Mouse (Mus musculus) midbrain, embryonic 12.5 days (tissue): ENCODE data around the gene Limd1. TPM values are rescaled to one million over a fixed set of nuclear protein-coding genes. Genes with fewer than 3 reads are reported as not detected.
"Not testable (repeated sequence)": the region's sequence is repeated elsewhere in the genome, so short reads cannot be mapped to it uniquely, and the experiment has no call there.

Experiments
- ATAC-seq: fragments of 200-750 bp; cut with Nextera tagmentation; 2 replicates; pipeline ENCODE4 v1.8.0; 2017; ENCODE audit warnings: low read depth, moderate TSS enrichment, moderate library complexity; ENCODE audit not compliant: low FRiP score
- H3K27ac ChIP-seq: fragments of 300-500 bp; sonication (generic); replicated peaks from 2 replicates; pipeline ENCODE4 v1.5.1; 2016; ENCODE audit warnings: mild to moderate bottlenecking
- H3K27me3 ChIP-seq: fragments of 300-500 bp; sonication (generic); 2 replicates; pipeline ENCODE4 v1.6.1; 2016; ENCODE audit warnings: mild to moderate bottlenecking
- H3K36me3 ChIP-seq: fragments of 300-500 bp; sonication (generic); 2 replicates; pipeline ENCODE4 v1.6.1; 2016
- H3K4me1 ChIP-seq: fragments of 300-500 bp; sonication (generic); 2 replicates; pipeline ENCODE4 v1.6.1; 2016
- H3K4me2 ChIP-seq: fragments of 300-500 bp; sonication (generic); replicated peaks from 2 replicates; pipeline ENCODE4 v1.6.1; 2016; ENCODE audit warnings: mild to moderate bottlenecking, moderate library complexity
- H3K4me3 ChIP-seq: fragments of 300-500 bp; sonication (generic); 2 replicates; pipeline ENCODE4 v1.5.1; 2016; ENCODE audit warnings: mild to moderate bottlenecking
- H3K9ac ChIP-seq: fragments of 300-500 bp; sonication (generic); replicated peaks from 2 replicates; pipeline ENCODE4 v1.6.1; 2016; ENCODE audit warnings: mild to moderate bottlenecking, moderate library complexity
- H3K9me3 ChIP-seq: fragments of 300-500 bp; sonication (generic); 2 replicates; pipeline ENCODE4 v1.6.1; 2016; ENCODE audit warnings: mild to moderate bottlenecking
- WGBS: fragments of 180-500 bp; shearing (Covaris S2); methylation state at CpG from one replicate; pipeline ENCODE4 v1.1.7; 2016; 5-methylcytosine and 5-hydroxymethylcytosine counted together
- polyA plus RNA-seq: library from polyadenylated mRNA; unstranded; fragments of >200 nt; fragmentation: Nextera tagmentation; extraction: Ambion mirVana; gene quantifications from 2 replicates; pipeline ENCODE4 v1.2.1, GENCODE M21; 2016

The Limd1 gene
- polyA plus RNA-seq = 40.9 and 45.3 TPM in 2 replicates

DNA sequence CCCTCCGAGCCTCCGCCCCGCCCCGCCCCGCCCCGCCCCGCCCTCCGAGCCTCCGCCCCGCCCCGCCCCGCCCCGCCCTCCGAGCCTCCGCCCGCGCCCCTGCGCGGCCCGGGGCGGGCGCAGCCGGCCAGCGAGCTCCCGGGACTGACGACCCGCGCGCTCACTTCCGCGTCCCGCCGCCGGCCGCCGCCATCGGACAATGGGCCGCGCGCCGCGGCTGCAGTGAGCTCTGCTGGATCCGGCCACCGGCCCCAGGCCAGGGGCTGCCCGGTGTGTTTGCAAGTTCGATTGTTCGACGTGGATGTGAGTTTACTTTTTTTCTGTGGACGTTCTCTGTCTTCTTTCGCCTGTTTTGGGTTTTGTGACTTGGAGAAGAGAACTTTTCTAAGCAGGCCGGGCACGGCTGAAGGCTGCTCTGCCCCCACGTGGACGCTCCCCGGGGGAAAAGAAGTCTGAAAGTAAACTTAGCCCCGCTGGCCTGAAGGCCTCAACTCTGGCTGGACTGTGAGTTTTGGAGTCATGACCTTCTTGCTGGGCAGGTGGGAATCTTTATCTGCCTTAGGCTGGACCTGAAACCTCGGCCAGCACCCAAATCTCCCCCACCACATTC, at the start of gene Limd1:
Gene Limd1 (plus strand): TSS at position 121 of the 610 bp plus-strand sequence.
- ATAC-seq = peak; percentile 89
- WGBS = under 1% methylated on average over 47 of the region's 57 CpGs

DNA sequence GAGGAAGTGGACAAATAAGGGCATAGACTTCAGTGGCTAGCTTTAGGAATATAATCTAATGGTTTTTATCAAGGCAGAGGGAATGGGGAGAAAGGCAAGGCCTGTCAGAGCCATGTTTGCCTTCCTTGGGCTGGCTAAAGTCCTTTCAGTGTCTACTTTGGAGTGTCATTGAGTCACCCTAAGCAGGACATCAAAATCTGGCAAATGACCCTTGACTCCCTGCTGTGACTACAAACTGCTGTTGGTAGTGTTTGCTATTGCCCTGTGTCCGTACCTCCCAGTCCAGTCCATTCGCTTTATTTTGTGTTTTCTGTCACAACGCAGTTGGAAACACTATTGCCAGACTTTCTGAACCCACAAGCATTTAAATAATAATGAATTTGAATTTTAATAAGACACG, 48.6 kb upstream of the Limd1 start:
- H3K9ac ChIP-seq = no peak overlapping the region
- WGBS = 86% methylated on average over 4 of the region's 4 CpGs
- peaks cover 13% of the 10 kb centered on the region; the same call in 1 of the 2 replicates for H3K36me3 ChIP-seq
- no peak overlapping the region for H3K4me2 ChIP-seq
- no peaks in the 10 kb centered on the region for H3K27me3 ChIP-seq
- no peak overlapping the region for H3K27ac ChIP-seq
- no peak overlapping the region for H3K4me3 ChIP-seq
- no peak for ATAC-seq
- H3K4me1 ChIP-seq = no peaks in the 10 kb centered on the region
- H3K9me3 ChIP-seq = no peaks in the 10 kb centered on the region

More for the DNA sequence above, at the start of gene Limd1:
- Histone ChIP-seq H3K27me3 (no peaks in the 10 kb centered on the region), H3K36me3 (peaks cover 10% of the 10 kb centered on the region; the same call in 1 of the 2 replicates), H3K4me3 (peak within 1 kb of the TSS; percentile 68), H3K9ac (peak within 1 kb of the TSS; percentile 71), H3K27ac (peak within 1 kb of the TSS; percentile 75), H3K9me3 (no peaks in the 10 kb centered on the region), H3K4me2 (peak within 1 kb of the TSS; percentile 70), H3K4me1 (peaks cover 48% of the 10 kb centered on the region)

DNA sequence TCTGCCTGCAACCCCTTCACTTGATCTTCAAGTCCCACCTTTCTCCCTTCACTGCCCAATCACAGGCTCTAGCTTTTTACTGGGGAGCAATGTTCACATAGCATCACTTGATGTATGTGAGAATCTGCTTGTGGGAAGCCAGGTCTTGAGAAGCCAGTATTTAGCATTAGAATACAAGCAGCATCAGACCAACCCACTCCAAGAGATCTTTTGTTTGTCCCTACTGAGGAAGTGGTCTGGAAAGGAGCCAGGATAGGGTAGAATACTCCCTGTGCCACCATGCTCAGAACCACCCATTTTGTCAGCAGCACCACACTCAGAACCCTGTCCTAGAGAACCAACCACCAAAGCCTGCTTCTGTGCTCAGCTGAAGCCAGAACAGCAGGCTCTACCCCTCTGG, 47.5 kb upstream of the Limd1 start:
- Histone ChIP-seq H3K27ac (no peak overlapping the region), H3K27me3 (no peaks in the 10 kb centered on the region), H3K4me1 (no peaks in the 10 kb centered on the region), H3K9ac (no peak overlapping the region), H3K9me3 (no peaks in the 10 kb centered on the region), H3K4me3 (no peak overlapping the region), H3K36me3 (peaks cover 14% of the 10 kb centered on the region), H3K4me2 (no peak overlapping the region)
- no peak for ATAC-seq

DNA sequence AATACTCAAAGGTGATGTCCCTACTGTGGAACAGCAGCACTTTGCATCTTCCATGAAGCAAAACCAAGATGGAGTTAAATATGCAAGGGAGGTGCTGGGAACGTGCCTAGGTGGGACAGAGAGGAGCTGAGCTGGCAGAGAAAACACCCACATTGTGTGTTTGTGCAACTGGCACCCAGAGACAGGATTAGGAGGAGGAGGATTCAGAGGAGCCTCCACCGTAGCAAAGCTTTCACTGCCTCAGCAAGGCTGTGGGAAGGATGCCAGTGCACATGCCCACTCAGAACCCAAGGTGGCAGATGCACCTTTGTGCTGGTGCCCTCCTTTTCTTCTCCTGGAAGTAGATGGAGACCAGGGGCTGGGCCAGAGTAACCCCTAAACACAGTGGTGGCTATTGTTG, 40.3 kb upstream of the Limd1 start:
- no peaks in the 10 kb centered on the region for H3K4me1 ChIP-seq
- 87% methylated on average over 2 of the region's 2 CpGs for WGBS
- H3K9me3 ChIP-seq = no peaks in the 10 kb centered on the region
- H3K9ac ChIP-seq = no peak overlapping the region; the same call in 1 of the 2 replicates
- H3K27me3 ChIP-seq = no peaks in the 10 kb centered on the region
- ATAC-seq = no peak
- peaks cover 17% of the 10 kb centered on the region for H3K36me3 ChIP-seq
- H3K4me3 ChIP-seq = no peak overlapping the region
- H3K4me2 ChIP-seq = no peak overlapping the region
- H3K27ac ChIP-seq = no peak overlapping the region

DNA sequence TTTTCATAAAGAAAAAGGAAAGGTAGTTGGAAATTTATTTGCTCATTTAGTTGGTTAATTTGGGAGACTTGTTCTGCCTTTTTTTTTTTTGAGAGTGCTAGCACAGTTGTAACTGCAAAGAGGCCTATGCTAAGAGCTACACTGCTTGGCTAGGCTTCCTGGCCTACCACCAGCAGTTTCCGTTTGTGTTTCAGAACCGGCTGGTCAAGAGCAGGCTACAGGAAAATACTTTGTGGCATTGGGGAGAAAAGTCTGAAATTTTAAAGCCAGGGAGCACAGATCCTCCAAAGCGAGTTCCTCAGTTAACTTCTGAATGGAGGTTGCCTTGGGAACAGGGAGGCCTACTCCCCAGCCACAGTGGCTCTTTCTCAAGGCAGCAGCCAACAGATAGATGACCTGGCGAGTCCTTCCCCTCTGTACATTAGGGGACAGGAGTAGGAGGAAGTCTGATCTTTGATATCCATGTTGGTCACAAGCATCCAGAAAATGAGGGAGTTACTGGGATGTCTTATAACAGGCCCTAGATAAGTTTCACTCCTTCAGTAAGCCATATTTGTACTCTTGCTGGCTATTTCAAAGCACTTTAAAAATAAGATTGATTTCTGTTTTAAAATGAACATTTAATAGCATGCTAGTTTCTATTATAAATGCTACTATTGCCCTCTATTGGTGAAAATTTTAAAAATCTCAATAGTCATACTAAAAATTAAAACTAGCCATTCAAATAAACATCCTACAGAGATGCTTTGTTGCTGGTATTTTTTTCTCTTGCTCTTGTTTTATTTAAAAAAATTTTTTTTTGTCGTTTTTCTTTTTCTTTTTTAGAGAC, 38.1 kb upstream of the Limd1 start:
- H3K27ac ChIP-seq = peak overlapping the region; percentile 15; the same call in 1 of the 2 replicates
- H3K9ac ChIP-seq = no peak overlapping the region
- H3K4me2 ChIP-seq = no peak overlapping the region
- H3K4me1 ChIP-seq = no peaks in the 10 kb centered on the region
- H3K9me3 ChIP-seq = no peaks in the 10 kb centered on the region
- no peaks in the 10 kb centered on the region for H3K27me3 ChIP-seq
- H3K36me3 ChIP-seq = peaks cover 16% of the 10 kb centered on the region
- ATAC-seq = no peak
- no peak overlapping the region for H3K4me3 ChIP-seq
- 36% methylated on average over 5 of the region's 5 CpGs for WGBS

DNA sequence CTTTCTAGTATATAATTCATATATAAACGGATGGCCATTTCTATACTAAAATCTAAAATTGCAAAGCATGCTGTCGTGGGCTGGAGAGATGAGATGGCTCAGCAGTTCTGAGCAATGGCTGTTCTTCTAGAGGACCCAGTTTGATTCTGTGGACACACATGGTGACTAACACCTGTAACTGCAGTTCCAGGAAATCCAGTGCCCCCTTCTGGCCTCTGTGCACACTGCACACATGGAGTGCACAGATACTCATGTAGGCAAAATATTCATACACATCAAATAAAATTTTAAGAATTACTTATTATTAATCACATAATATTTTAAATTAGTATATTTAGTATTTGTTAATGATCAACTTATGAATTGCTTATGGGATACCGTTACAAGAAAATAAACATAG, 31.4 kb upstream of the Limd1 start:
- not testable (repeated sequence) for H3K36me3 ChIP-seq, H3K4me2 ChIP-seq, ATAC-seq, H3K9ac ChIP-seq, H3K27ac ChIP-seq, H3K9me3 ChIP-seq, H3K4me3 ChIP-seq, H3K27me3 ChIP-seq, H3K4me1 ChIP-seq
- 90% methylated on average over 3 of the region's 3 CpGs for WGBS

DNA sequence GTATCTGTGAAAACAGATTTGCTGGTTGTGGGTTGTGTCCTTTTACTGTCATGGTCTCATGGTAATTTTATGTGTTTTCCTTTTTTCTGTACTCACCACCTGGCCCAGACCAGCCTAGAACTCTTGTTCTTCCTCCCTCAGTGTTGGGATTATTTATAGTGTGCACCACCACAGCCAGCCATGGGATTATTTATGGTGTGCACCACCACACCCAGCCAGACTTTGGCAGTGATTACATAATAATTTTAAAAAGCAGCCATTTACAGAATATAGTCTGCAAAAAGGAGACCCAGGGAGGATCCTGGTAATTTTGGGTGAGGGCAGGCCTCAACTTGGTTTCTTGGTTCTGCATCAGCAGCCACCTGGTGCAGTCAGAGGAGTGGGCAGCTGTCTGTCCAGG, 29.9 kb upstream of the Limd1 start:
- Histone ChIP-seq H3K4me2 (no peak overlapping the region), H3K4me1 (no peaks in the 10 kb centered on the region), H3K9me3 (no peaks in the 10 kb centered on the region), H3K9ac (no peak overlapping the region), H3K36me3 (peaks cover 11% of the 10 kb centered on the region), H3K27me3 (no peaks in the 10 kb centered on the region), H3K27ac (no peak overlapping the region), H3K4me3 (no peak overlapping the region)
- no peak for ATAC-seq

DNA sequence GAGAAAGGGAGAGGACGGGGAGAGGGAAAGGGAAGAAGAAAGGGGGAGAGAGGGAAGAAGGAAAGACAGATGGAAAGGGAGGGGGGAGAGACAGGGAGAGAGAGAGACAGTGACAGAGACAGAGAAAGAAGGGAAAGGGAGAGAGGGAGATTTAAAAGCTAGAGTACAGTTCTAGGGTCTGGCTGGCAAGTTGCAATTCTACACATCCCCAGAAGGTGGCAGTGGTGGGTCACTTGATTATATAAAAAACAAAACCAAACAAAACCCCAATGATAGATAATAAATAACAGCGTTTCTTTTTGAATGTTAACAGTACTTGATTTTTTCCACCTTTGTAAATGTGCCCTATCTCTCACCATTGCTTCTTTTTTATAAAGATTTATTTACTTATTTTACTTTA, 28.3 kb upstream of the Limd1 start:
- H3K27ac ChIP-seq = no peak overlapping the region
- WGBS = 42% methylated on average over 2 of the region's 2 CpGs
- H3K4me2 ChIP-seq = no peak overlapping the region
- H3K9me3 ChIP-seq = no peaks in the 10 kb centered on the region
- no peak overlapping the region for H3K9ac ChIP-seq
- H3K4me1 ChIP-seq = no peaks in the 10 kb centered on the region
- no peak for ATAC-seq
- no peaks in the 10 kb centered on the region for H3K27me3 ChIP-seq
- peaks cover 18% of the 10 kb centered on the region for H3K36me3 ChIP-seq
- H3K4me3 ChIP-seq = no peak overlapping the region

DNA sequence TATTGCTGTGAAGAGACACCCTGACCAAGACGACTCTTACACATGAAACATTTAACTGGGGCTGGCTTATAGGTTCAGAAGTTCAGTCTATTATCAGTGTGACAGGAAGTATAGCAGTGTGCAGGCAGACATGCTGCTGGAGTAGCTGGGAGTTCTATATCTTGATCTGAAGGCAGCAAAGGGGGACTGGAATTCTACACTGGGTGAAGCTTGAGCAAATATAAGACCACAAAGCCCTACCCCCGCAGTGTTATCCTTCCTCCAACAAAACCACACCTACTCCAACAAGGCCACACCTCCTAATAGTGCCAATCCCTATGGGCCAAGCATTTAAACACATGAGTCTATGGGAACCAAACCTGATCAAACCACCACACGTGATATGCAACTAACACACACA, 26.7 kb upstream of the Limd1 start:
- no peak overlapping the region for H3K4me3 ChIP-seq
- WGBS = 78% methylated on average over 3 of the region's 3 CpGs

DNA sequence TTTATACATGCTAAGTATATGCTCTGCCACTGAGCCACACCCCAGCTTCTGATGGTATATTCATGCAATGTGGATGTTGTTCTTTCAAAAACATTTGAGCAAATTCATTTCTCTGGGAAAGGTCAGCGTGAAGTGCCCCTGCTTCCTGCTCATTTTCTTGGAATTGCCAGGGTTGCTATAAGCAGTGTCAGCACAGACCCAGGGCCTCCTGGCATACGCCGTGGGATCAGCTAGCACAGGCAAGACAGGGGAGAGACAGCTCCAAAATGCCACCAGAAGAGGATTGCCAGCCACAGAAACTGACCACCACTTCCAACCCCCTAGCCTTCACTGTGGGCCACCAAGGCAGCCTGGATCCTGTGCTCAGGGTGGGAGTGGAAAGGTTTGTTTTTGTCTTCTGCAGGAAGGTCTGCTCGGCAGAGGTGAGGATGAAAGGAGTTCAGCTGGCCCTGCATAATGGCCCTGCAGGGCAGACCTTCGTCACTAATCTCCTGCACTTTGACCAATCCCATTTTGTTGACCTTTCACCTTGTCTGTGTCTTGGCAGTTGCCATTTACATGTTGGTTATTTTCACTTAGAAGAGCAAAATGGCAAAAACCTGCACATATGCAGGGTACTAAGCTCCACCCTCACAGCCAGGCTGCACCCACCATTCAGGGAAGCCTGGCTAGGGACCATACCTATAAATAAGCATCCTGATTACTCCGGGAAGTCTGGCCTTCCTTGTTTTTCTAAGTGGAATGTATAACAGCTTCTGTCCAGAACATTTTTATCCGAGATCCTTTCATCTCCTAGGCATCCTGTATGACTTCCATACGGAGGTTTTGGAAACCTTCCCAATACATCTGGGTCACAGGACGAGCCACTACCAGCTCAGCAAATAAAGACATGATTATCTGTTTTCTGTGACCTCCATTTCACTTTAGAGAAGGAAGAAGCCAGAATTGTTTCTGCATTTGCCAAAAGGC, 21.6 kb upstream of the Limd1 start:
- H3K27ac ChIP-seq = no peak overlapping the region
- H3K4me2 ChIP-seq = no peak overlapping the region
- H3K9ac ChIP-seq = no peak overlapping the region
- no peaks in the 10 kb centered on the region for H3K27me3 ChIP-seq
- no peaks in the 10 kb centered on the region for H3K4me1 ChIP-seq
- no peaks in the 10 kb centered on the region; the same call in 1 of the 2 replicates for H3K9me3 ChIP-seq
- no peak overlapping the region for H3K4me3 ChIP-seq
- peaks cover 23% of the 10 kb centered on the region for H3K36me3 ChIP-seq
- no peak for ATAC-seq
- WGBS = 59% methylated on average over 9 of the region's 9 CpGs

More for the DNA sequence above, 26.7 kb upstream of the Limd1 start:
- Histone ChIP-seq H3K27ac (no peak overlapping the region), H3K4me1 (no peaks in the 10 kb centered on the region), H3K9me3 (no peaks in the 10 kb centered on the region), H3K9ac (no peak overlapping the region), H3K4me2 (no peak overlapping the region), H3K36me3 (peaks cover 23% of the 10 kb centered on the region), H3K27me3 (no peaks in the 10 kb centered on the region)
- no peak for ATAC-seq

DNA sequence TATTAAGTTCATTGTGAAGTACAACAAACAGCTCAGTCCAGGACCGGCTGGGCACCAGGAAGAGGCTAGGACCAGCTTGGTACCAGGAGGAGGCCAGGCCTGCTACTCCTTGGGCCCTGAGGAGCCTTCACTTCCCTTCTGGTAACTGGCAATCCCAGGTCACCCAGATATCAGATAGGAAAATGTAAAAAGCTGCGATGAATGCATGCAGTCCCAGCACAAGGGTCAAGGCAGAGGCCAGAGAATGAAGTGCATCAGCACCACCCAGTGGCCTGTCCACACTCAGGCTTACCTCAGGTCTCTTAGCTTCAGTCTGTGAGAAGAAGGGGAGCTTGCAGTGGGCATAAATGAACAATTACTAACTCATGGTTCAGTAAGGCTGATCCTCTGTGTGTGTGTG, 20.9 kb upstream of the Limd1 start:
- Histone ChIP-seq H3K9me3 (no peaks in the 10 kb centered on the region; the same call in 1 of the 2 replicates), H3K27ac (no peak overlapping the region), H3K4me3 (no peak overlapping the region), H3K4me2 (no peak overlapping the region), H3K36me3 (peaks cover 23% of the 10 kb centered on the region), H3K9ac (no peak overlapping the region), H3K27me3 (no peaks in the 10 kb centered on the region), H3K4me1 (no peaks in the 10 kb centered on the region)
- no peak for ATAC-seq
- WGBS = 54% methylated on average over 2 of the region's 2 CpGs
